Mouse (Mus musculus) gastrocnemius, postnatal 14 days (tissue): Measurements from ENCODE around the gene Gm21976. TPM values are rescaled to one million over a fixed set of nuclear protein-coding genes. Genes with fewer than 3 reads are reported as not detected.

ENCODE experiments used
- DNase-seq: peaks from one replicate; pipeline ENCODE4 v3.0.0; 2021; ENCODE audit warnings: mixed read lengths
- intact Hi-C: fragments of 180-260 bp; cut with DNase I; formaldehyde crosslinking; loops from one replicate; pipeline ENCODE4 v1.15.1; 2025; ENCODE audit warnings: low total_unique reads
- total RNA-seq, 2 experiments: library from RNA; stranded (reverse); gene quantifications; 2 replicates each; pipeline ENCODE4 v1.2.3; 2021

Gene Gm21976
- total RNA-seq, 2 experiments from 2014 or later, result not detected

- intact Hi-C loops, result no loop called here
These were observed 69.8 kb downstream of the Gm21976 start for GRCm38 (mm10) chr13:98349491-98349890.

DNA sequence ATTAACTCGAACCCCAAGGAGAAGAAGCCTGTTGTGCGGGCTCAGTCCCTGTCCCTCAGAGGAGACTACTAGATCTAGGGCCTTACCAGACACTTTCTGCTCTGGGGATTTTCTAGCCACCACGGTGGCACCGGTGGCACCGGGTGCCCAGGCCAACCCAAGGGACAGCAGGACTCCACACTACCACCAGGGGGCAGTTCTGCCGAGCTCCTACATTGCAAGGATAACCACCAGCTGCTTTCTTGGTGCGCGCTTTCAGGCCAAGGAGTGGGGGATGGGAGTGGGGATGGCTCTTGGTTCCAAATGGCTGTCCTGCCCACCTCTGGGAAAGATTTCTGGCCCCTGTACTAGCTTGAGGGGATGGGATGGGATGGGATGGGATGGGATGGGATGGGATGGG, 71.8 kb downstream of the Gm21976 start:
- intact Hi-C loops, result loop anchor here (10.0 kb wide), 2 partner anchors 153 to 233 kb away; no protein-coding TSS in a partner anchor
- peak; percentile 33 for DNase-seq

More at GRCm38 (mm10) chr13:98349491-98349890, 69.8 kb downstream of the Gm21976 start:
- DNase-seq, result no peak

DNA sequence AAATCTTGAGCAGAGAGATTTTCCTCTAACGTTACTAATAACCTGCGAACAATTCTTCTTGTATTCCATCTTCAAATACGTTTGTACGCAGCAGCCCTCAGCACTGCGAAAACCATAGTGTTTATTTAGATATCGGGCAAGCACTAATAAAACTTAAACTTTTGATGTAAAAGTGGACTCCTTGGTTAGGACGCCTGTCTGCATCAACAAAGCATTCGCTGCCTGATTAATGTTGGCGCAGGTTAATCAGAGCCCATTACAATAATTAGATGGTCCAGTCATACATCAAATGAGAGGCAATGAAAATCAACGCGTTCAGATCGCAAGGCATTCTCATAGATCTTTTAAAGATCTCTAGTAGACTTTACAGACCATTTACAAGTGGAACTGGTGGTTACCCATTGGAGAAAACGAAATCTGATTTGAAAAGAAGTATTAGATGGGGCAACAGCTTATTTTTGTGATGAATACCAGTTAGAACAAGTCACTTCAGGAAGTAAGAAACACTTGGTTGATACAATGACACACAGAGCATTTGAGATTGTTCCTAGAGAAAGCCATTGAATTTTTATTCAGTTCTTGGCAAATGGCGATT, 72.8 kb downstream of the Gm21976 start:
- no peak for DNase-seq
- intact Hi-C loops, result loop anchor here (10.0 kb wide), 2 partner anchors 152 to 232 kb away; no protein-coding TSS in a partner anchor

- no peak for DNase-seq
- intact Hi-C loops, result loop anchor here (10.0 kb wide), 2 partner anchors 151 to 231 kb away; no protein-coding TSS in a partner anchor
These were observed 74.0 kb downstream of the Gm21976 start for GRCm38 (mm10) chr13:98353709-98354089.

DNA sequence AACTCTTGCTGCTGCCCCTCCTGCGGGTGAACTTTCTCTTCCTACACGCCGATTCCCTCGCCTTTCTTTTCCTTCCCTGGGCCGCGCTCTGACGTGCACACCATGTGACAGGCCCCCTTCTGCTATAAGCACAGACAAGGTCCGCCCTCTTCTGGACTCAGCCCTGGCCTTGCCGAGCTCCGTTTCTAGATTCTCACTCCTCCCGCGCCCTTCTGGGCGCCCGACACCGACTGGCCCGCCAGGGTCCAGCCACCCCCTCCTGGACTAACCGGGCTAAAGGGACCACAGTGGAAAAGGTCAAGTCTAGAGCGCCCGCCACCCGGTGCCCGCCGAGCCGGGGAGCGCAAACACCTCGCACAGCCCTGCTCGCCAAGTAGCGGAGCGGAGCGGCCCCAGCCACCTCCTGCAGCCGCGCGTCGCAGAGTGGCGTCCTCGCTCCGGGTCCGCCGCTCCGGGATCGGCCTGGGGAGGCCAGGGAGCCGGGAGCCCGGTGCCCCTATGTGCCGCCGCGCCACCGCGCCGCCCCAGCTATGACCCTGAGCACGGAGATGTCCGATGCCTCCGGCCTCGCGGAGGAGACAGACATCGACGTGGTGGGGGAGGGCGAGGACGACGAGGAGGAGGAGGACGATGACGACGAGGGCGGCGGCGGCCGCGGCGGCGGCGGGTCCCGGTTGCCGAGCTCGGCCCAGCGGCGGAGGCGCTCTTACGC, 74.6 kb downstream of the Gm21976 start, which contains the start of gene Foxd1:
TSS of gene Foxd1 (plus strand) at position 153 of the 712 bp plus-strand sequence.
- intact Hi-C loops, result loop anchor here (10.0 kb wide), 2 partner anchors 151 to 231 kb away; no protein-coding TSS in a partner anchor
- peak; percentile 19 for DNase-seq

DNA sequence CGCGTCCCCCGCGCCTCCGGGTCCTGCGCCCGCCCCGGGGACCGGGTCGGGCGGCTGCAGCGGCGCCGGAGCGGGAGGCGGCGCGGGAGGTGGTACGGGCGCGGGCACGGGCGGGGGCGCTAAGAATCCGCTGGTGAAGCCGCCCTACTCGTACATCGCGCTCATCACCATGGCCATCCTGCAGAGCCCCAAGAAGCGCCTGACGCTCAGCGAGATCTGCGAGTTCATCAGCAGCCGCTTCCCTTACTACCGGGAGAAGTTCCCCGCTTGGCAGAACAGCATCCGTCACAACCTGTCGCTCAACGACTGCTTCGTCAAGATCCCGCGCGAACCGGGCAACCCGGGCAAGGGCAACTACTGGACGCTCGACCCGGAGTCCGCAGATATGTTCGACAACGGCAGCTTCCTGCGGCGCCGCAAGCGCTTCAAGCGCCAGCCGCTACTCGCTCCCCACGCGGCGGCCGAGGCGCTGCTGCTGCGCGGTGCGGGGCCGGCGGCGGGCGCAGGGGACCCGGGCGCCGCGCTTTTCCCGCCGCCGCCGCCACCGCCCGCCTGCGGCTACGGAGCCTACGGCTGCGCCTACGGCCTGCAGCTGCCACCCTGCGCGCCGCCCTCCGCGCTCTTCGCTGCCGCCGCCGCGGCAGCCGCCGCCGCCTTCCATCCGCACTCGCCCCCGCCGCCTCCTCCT, 75.3 kb downstream of the Gm21976 start:
- peak; percentile 12 for DNase-seq
- intact Hi-C loops, result loop anchor here (10.0 kb wide), 2 partner anchors 150 to 230 kb away; no protein-coding TSS in a partner anchor

- DNase-seq, result peak; percentile 18
- intact Hi-C loops, result loop anchor here (10.0 kb wide), 2 partner anchors 149 to 229 kb away; no protein-coding TSS in a partner anchor
These were observed 75.9 kb downstream of the Gm21976 start for GRCm38 (mm10) chr13:98355559-98356111.

GRCm38 (mm10) chr13:98356176-98356972, 76.7 kb downstream of the Gm21976 start:
- no peak for DNase-seq
- intact Hi-C loops, result loop anchor here (10.0 kb wide), 2 partner anchors 148 to 228 kb away; no protein-coding TSS in a partner anchor

Other genes with a start within 250 kb of the Gm21976 start
- gene Arhgef28, start 73.4 kb upstream of the Gm21976 start, total RNA-seq, result 1 to 10 TPM; 3.8 to 4.6 TPM
- gene Utp15, start 16.8 kb upstream of the Gm21976 start, total RNA-seq, result 1 to 10 TPM; 3.6 to 4.5 TPM
- gene Ankra2, start 16.8 kb upstream of the Gm21976 start, total RNA-seq, result 10 to 100 TPM; 13.4 to 14.2 TPM
- gene Btf3, start 37.1 kb downstream of the Gm21976 start, total RNA-seq, result 100 to 1,000 TPM; 243 to 260 TPM
- gene Foxd1, start 74.4 kb downstream of the Gm21976 start, total RNA-seq, result under 1 TPM; 0.09 to 0.18 TPM
- not detected for gene Gm10320, start 212.1 kb downstream of the Gm21976 start, total RNA-seq